Mouse (Mus musculus) embryonic fibroblast, embryonic 13.5 days (primary cell): Measurements from ENCODE around the gene Ces2h. TPM values are rescaled to one million over a fixed set of nuclear protein-coding genes. Genes with fewer than 3 reads are reported as not detected.

ENCODE experiments used
- H3K27ac ChIP-seq: 2 replicates; pipeline ENCODE4 v1.5.1; 2012; ENCODE audit warnings: low read length, control low read depth, inconsistent platforms; ENCODE audit not compliant: insufficient read depth
- H3K4me1 ChIP-seq: 2 replicates; pipeline ENCODE4 v1.6.1; 2011; ENCODE audit warnings: low read length; ENCODE audit not compliant: control insufficient read depth, insufficient read depth
- H3K4me3 ChIP-seq: 2 replicates; pipeline ENCODE4 v1.5.1; 2011; ENCODE audit warnings: mild to moderate bottlenecking, control low read depth, low read length; ENCODE audit not compliant: insufficient read depth
- CTCF ChIP-seq: IDR thresholded peaks from 2 replicates; pipeline ENCODE4 v1.5.1; 2011; ENCODE audit warnings: mild to moderate bottlenecking, control low read depth, low read length, moderate library complexity, borderline replicate concordance; ENCODE audit not compliant: insufficient read depth
- POLR2A ChIP-seq: IDR thresholded peaks from 2 replicates; pipeline ENCODE4 v1.6.1; 2011; ENCODE audit warnings: low read depth, mild to moderate bottlenecking, control low read depth, low read length, moderate library complexity
- polyA plus RNA-seq: library from polyadenylated mRNA; stranded (reverse); fragments of >200 nt; gene quantifications from 2 replicates; pipeline ENCODE4 v1.2.4, GENCODE M21; 2011; ENCODE audit warnings: low read depth; ENCODE audit not compliant: missing spikeins, insufficient read length

The Ces2h gene
- polyA plus RNA-seq: not detected in 2 replicates

- H3K4me3 ChIP-seq: no peak within 1 kb of the TSS
- H3K27ac ChIP-seq: no peak within 1 kb of the TSS
- TF ChIP-seq CTCF (no peak), POLR2A (no peak)
- H3K4me1 ChIP-seq: no peaks in the 10 kb centered on the region
Observed at GRCm38 (mm10) chr8:105000586-105000985, at the start of gene Ces2h. TSS of gene Ces2h (plus strand) at chr8:105000853.

GRCm38 (mm10) chr8:104961537-104961961, 39.1 kb upstream of the Ces2h start, which contains the start of gene Ces2g:
TSS of gene Ces2g (plus strand) at chr8:104961718.
- TF ChIP-seq CTCF: no peak
- no peak for TF ChIP-seq POLR2A
- no peak within 1 kb of the TSS for H3K4me3 ChIP-seq
- no peaks in the 10 kb centered on the region for H3K4me1 ChIP-seq
- no peak within 1 kb of the TSS for H3K27ac ChIP-seq

- Histone ChIP-seq H3K4me1 (no peaks in the 10 kb centered on the region), H3K27ac (no peak overlapping the region), H3K4me3 (no peak overlapping the region)
- TF ChIP-seq CTCF (no peak), POLR2A (no peak)
Observed at GRCm38 (mm10) chr8:104962229-104962901, 38.3 kb upstream of the Ces2h start.

- TF ChIP-seq CTCF (no peak), POLR2A (no peak)
- Histone ChIP-seq H3K27ac (no peak overlapping the region), H3K4me1 (no peaks in the 10 kb centered on the region), H3K4me3 (no peak overlapping the region)
Observed at GRCm38 (mm10) chr8:104963375-104963894, 37.2 kb upstream of the Ces2h start.

- no peak overlapping the region for H3K27ac ChIP-seq
- no peak overlapping the region for H3K4me3 ChIP-seq
- H3K4me1 ChIP-seq: no peaks in the 10 kb centered on the region
- TF ChIP-seq POLR2A (no peak), CTCF (no peak)
Observed at GRCm38 (mm10) chr8:104984126-104984525, 16.5 kb upstream of the Ces2h start.

GRCm38 (mm10) chr8:104984942-104985341, 15.7 kb upstream of the Ces2h start:
- Histone ChIP-seq H3K27ac (no peak overlapping the region), H3K4me1 (no peaks in the 10 kb centered on the region), H3K4me3 (no peak overlapping the region)
- TF ChIP-seq POLR2A (no peak), CTCF (no peak)

- Histone ChIP-seq H3K4me1 (no peaks in the 10 kb centered on the region), H3K27ac (no peak overlapping the region), H3K4me3 (no peak overlapping the region)
- TF ChIP-seq CTCF (no peak), POLR2A (no peak)
Observed at GRCm38 (mm10) chr8:104998191-104998590, 2.5 kb upstream of the Ces2h start.

- Histone ChIP-seq H3K4me1 (no peaks in the 10 kb centered on the region), H3K4me3 (no peak overlapping the region), H3K27ac (no peak overlapping the region)
- no peak for TF ChIP-seq CTCF
- no peak for TF ChIP-seq POLR2A
Observed at GRCm38 (mm10) chr8:104999183-104999582, 1.5 kb upstream of the Ces2h start.

GRCm38 (mm10) chr8:105010000-105010399, 9.3 kb downstream of the Ces2h start:
- Histone ChIP-seq H3K27ac (no peak overlapping the region), H3K4me3 (no peak overlapping the region), H3K4me1 (no peaks in the 10 kb centered on the region)
- TF ChIP-seq POLR2A (no peak), CTCF (no peak)

GRCm38 (mm10) chr8:105011136-105011535, 10.5 kb downstream of the Ces2h start:
- no peak for TF ChIP-seq CTCF
- no peak for TF ChIP-seq POLR2A
- H3K4me1 ChIP-seq: no peaks in the 10 kb centered on the region
- H3K27ac ChIP-seq: no peak overlapping the region
- H3K4me3 ChIP-seq: no peak overlapping the region
